Mouse (Mus musculus): Measurements from ENCODE around the gene Tmigd1. TPM values are rescaled to one million over a fixed set of nuclear protein-coding genes. Genes with fewer than 3 reads are reported as not detected.
A peak's percentile ranks its signal among the peaks of the same experiment; 100 is the strongest.

Gene Tmigd1
- polyA plus RNA-seq (2016; fragmentation: Nextera tagmentation; extraction: Ambion mirVana), result 0.29 TPM in 1 of 2 replicates, not detected in the other

GRCm38 (mm10) chr11:76901579-76902361 is at the start of gene Tmigd1:
Tmigd1 (plus strand) TSS chr11:76902159.
- Histone ChIP-seq H3K36me3 (no peaks in the 10 kb centered on the region), H3K4me1 (replicated peaks) (no peaks in the 10 kb centered on the region), H3K27me3 (ENCODE audit: insufficient read depth, poor library complexity, severe bottlenecking) (no peaks in the 10 kb centered on the region), H3K27ac (no peak within 1 kb of the TSS), H3K9me3 (no peaks in the 10 kb centered on the region), H3K4me3 (no peak within 1 kb of the TSS)
- WGBS, result 80% methylated on average over 7 of the region's 7 CpGs
- DNase-seq (ENCODE audit: low spot score), result no peak

DNA sequence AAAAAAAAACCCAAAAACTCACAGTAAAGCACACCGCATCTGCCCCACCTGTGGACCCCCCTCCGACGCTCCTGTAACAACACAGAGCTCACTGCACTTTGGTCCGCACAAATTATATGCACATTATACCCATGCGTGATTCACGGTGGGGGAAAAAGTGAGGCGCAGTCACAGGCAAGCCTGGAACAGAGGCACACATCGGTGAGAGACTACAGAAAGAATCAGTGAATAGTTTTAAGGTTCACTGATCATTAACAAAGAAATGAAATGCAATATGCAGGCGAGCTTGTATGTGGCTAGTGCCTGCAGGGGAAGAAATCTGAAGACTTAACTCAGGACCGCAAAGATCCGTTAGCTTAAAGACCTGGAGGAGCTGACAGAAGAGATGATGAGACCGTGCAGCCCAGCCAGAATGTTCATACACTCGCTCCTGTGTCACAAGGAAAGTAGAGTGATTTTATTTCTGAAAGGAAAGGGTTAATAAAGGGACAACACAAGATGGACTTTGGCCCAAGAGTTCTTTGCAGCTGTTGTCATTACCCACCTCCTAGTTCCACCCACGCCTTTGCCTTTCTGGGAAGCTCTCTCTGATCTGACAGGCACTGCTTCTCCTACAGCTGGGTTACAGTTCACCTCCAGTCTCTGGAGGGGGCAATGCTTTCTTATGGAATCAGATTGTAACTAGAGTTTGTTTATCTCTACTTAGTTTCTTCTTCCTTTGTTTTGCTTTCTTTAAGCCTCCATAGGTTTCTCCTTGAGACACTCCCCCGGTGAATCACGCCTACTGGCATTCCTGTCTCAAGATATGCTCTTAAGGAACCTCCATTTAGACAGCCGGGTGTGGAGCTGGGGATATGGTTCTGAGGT is 47.3 kb upstream of the Tmigd1 start:
- no peaks in the 10 kb centered on the region for H3K27me3 ChIP-seq (ENCODE audit: insufficient read depth, poor library complexity, severe bottlenecking)
- peak; percentile 4 for DNase-seq (ENCODE audit: low spot score)
- peaks cover 19% of the 10 kb centered on the region for H3K4me1 ChIP-seq (replicated peaks)
- 47% methylated on average over 17 of the region's 17 CpGs for WGBS
- H3K27ac ChIP-seq, result peak overlapping the region; percentile 45; the same call in 1 of the 2 replicates
- H3K9me3 ChIP-seq, result no peaks in the 10 kb centered on the region
- no peaks in the 10 kb centered on the region for H3K36me3 ChIP-seq
- peak overlapping the region; percentile 22; the same call in 1 of the 2 replicates for H3K4me3 ChIP-seq

DNA sequence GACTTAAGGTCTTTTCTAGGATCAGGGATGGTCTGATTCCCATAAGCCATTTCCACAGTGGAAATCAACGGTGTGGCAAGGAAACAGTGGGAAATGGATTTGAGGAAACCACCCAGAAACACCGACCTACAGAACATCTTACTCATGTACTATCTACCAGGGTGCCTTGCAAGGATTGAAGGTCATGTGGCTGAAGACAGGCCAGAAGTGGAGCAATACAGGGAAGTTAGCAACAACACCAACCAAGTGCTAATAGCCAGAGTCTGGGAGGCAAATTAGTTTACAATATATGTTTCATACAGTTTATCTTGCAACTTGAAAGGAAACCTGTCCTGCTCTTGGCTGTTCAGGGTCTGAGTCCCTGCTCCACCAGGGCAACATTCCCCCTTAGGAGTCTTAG is 45.4 kb upstream of the Tmigd1 start:
- no peaks in the 10 kb centered on the region for H3K9me3 ChIP-seq
- no peaks in the 10 kb centered on the region for H3K27me3 ChIP-seq (ENCODE audit: insufficient read depth, poor library complexity, severe bottlenecking)
- H3K4me3 ChIP-seq, result no peak overlapping the region
- peaks cover 14% of the 10 kb centered on the region for H3K4me1 ChIP-seq (replicated peaks)
- no peak for DNase-seq (ENCODE audit: low spot score)
- H3K27ac ChIP-seq, result no peak overlapping the region
- 92% methylated on average over 2 of the region's 2 CpGs for WGBS
- H3K36me3 ChIP-seq, result no peaks in the 10 kb centered on the region

- Histone ChIP-seq H3K27me3 (ENCODE audit: insufficient read depth, poor library complexity, severe bottlenecking) (no peaks in the 10 kb centered on the region), H3K36me3 (no peaks in the 10 kb centered on the region), H3K4me1 (replicated peaks) (peaks cover 14% of the 10 kb centered on the region), H3K4me3 (no peak overlapping the region), H3K27ac (no peak overlapping the region), H3K9me3 (no peaks in the 10 kb centered on the region)
- DNase-seq (ENCODE audit: low spot score), result no peak
- WGBS, result 88% methylated on average over 7 of the region's 7 CpGs
These were observed 44.8 kb upstream of the Tmigd1 start for GRCm38 (mm10) chr11:76857111-76857510.

DNA sequence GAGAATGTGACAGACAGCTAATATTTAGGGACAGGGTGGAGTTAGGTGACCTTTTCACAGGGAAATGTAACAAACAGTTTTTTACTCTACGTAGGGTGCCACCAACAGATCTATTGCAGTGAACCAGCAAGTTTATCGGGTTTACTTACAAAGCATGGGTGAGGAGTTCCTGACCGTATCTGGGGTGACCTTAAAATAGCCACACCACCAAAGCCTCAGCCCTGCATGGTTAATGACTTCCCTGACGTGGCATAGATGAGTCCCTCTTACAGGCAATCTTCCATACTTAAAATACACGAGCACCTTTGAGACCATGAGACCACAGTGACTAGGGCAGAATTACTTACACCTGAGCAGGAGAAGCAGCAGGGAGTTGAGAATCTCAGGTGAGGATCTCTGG is 43.2 kb upstream of the Tmigd1 start:
- WGBS, result 75% methylated on average over 5 of the region's 5 CpGs

GRCm38 (mm10) chr11:76859261-76859660 is 42.7 kb upstream of the Tmigd1 start:
- Histone ChIP-seq H3K36me3 (no peaks in the 10 kb centered on the region), H3K27ac (no peak overlapping the region), H3K4me1 (replicated peaks) (peaks cover 10% of the 10 kb centered on the region), H3K4me3 (no peak overlapping the region), H3K27me3 (ENCODE audit: insufficient read depth, poor library complexity, severe bottlenecking) (no peaks in the 10 kb centered on the region), H3K9me3 (no peaks in the 10 kb centered on the region)
- WGBS, result 69% methylated on average over 5 of the region's 5 CpGs
- no peak for DNase-seq (ENCODE audit: low spot score)

More for the DNA sequence above, 43.2 kb upstream of the Tmigd1 start:
- DNase-seq (ENCODE audit: low spot score), result no peak
- Histone ChIP-seq H3K36me3 (no peaks in the 10 kb centered on the region), H3K27me3 (ENCODE audit: insufficient read depth, poor library complexity, severe bottlenecking) (no peaks in the 10 kb centered on the region), H3K27ac (no peak overlapping the region), H3K4me3 (no peak overlapping the region), H3K9me3 (no peaks in the 10 kb centered on the region), H3K4me1 (replicated peaks) (peaks cover 14% of the 10 kb centered on the region)

- WGBS, result 94% methylated on average over 3 of the region's 3 CpGs
- Histone ChIP-seq H3K27me3 (ENCODE audit: insufficient read depth, poor library complexity, severe bottlenecking) (no peaks in the 10 kb centered on the region), H3K9me3 (no peaks in the 10 kb centered on the region), H3K36me3 (no peaks in the 10 kb centered on the region), H3K27ac (no peak overlapping the region), H3K4me1 (replicated peaks) (no peaks in the 10 kb centered on the region), H3K4me3 (no peak overlapping the region)
- no peak for DNase-seq (ENCODE audit: low spot score)
These were observed 40.8 kb upstream of the Tmigd1 start for GRCm38 (mm10) chr11:76861185-76861584.

DNA sequence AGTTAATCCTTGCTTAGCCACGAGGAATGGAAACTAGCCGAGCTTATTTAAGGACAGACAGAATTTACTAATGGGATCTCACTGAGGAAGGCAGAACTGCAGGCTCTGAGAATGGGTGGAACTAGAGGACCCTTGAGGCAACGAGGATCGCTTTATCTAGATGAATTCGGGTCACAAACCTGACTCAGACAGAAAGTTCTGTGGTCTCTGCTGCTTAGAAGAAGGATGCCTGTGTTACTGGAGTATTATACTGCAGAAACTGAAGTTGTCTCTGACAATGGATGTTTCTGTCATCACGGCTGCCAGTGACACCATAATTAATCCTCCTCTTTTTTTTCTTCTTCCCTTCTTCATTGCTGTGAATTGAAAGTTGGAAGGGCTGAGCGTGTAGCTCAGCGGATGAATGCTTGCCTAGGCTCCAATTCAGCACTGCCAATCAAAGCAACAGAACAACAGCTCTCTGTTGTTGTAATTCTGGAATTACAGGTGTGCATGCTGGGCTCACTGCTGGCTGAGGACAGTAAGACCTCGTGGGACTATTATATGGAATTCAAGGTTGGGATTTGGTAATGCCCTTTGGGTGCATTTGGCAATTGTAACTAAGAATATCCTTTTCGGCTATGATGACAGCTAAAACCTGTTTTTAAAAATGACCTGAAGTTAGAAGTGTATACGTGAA is 29.3 kb upstream of the Tmigd1 start:
- H3K4me3 ChIP-seq, result no peak overlapping the region

DNA sequence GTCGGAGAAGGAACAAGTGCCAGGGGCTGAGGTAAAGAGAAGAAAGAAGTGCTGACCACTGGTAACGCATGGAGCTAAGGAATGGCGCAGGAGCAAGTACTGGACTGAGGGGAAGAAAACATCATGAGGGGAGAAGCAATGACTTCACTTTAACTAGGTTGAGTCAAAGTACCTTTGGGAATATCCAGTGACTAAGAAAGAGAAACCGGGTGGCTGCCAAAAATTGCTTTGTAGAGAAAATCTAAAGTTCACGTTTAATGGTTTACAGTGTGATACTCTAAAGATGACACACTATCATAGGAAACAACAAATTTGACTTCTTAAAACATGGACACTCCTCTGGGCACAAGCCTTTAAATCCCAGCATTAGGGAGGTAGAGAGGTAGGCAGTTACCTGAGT is 28.1 kb upstream of the Tmigd1 start:
- no peaks in the 10 kb centered on the region for H3K36me3 ChIP-seq
- H3K9me3 ChIP-seq, result no peaks in the 10 kb centered on the region
- WGBS, result 92% methylated on average over 5 of the region's 5 CpGs
- no peak overlapping the region for H3K4me3 ChIP-seq
- no peak overlapping the region for H3K27ac ChIP-seq
- no peaks in the 10 kb centered on the region for H3K27me3 ChIP-seq (ENCODE audit: insufficient read depth, poor library complexity, severe bottlenecking)
- no peak for DNase-seq (ENCODE audit: low spot score)
- H3K4me1 ChIP-seq (replicated peaks), result 0 out of 2 replicates have a peak, but pooled peaks cover 2% of the 10 kb centered on the region

More for the DNA sequence above, 29.3 kb upstream of the Tmigd1 start:
- Histone ChIP-seq H3K27ac (no peak overlapping the region), H3K9me3 (no peaks in the 10 kb centered on the region), H3K4me1 (replicated peaks) (0 out of 2 replicates have a peak, but pooled peaks cover 2% of the 10 kb centered on the region), H3K27me3 (ENCODE audit: insufficient read depth, poor library complexity, severe bottlenecking) (no peaks in the 10 kb centered on the region), H3K36me3 (no peaks in the 10 kb centered on the region)
- 73% methylated on average over 11 of the region's 11 CpGs for WGBS
- no peak for DNase-seq (ENCODE audit: low spot score)

GRCm38 (mm10) chr11:76874766-76875165 is 27.2 kb upstream of the Tmigd1 start:
- Histone ChIP-seq H3K4me1 (replicated peaks) (0 out of 2 replicates have a peak, but pooled peaks cover 2% of the 10 kb centered on the region), H3K9me3 (no peaks in the 10 kb centered on the region), H3K27me3 (ENCODE audit: insufficient read depth, poor library complexity, severe bottlenecking) (no peaks in the 10 kb centered on the region), H3K4me3 (no peak overlapping the region), H3K36me3 (no peaks in the 10 kb centered on the region), H3K27ac (no peak overlapping the region)
- DNase-seq (ENCODE audit: low spot score), result no peak
- 78% methylated on average over 6 of the region's 6 CpGs for WGBS

DNA sequence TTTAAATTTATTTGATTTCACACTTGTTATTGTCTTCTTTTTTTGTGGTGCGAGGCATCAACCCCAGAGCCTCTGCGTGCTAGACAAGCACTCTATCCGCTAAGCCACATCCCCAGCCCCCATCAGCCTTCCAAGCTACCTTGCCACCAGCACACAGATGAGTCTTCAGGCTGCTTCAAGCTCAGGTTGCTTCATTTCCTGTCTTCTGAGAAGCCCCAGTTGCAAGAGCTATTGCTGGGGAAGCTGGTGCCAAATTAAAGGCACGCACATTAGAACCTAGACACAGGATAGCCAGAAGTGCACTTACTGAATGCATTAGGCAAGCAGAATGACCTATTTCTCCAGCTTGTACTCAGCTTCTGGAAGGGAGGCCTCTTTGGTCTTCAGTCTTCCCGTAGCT is 22.1 kb upstream of the Tmigd1 start:
- no peak overlapping the region for H3K4me3 ChIP-seq
- WGBS, result 86% methylated on average over 5 of the region's 5 CpGs
- no peaks in the 10 kb centered on the region for H3K9me3 ChIP-seq
- no peak for DNase-seq (ENCODE audit: low spot score)
- 0 out of 2 replicates have a peak, but pooled peaks cover under 1% of the 10 kb centered on the region for H3K4me1 ChIP-seq (replicated peaks)
- no peaks in the 10 kb centered on the region for H3K27me3 ChIP-seq (ENCODE audit: insufficient read depth, poor library complexity, severe bottlenecking)
- no peak overlapping the region for H3K27ac ChIP-seq
- H3K36me3 ChIP-seq, result no peaks in the 10 kb centered on the region

GRCm38 (mm10) chr11:76884451-76884850 is 17.5 kb upstream of the Tmigd1 start:
- Histone ChIP-seq H3K4me3 (no peak overlapping the region), H3K9me3 (no peaks in the 10 kb centered on the region), H3K4me1 (replicated peaks) (no peaks in the 10 kb centered on the region), H3K27ac (no peak overlapping the region), H3K27me3 (ENCODE audit: insufficient read depth, poor library complexity, severe bottlenecking) (no peaks in the 10 kb centered on the region), H3K36me3 (no peaks in the 10 kb centered on the region)
- 53% methylated on average over 5 of the region's 5 CpGs for WGBS
- no peak for DNase-seq (ENCODE audit: low spot score)
